Mouse (Mus musculus): ENCODE results near the gene Zbtb14. TPM values are rescaled to one million over a fixed set of nuclear protein-coding genes. Genes with fewer than 3 reads are reported as not detected.

Zbtb14 gene
- 12.7 and 13.9 TPM in 2 replicates for polyA plus RNA-seq (2015; fragmentation: Nextera tagmentation; extraction: Ambion mirVana)

GRCm38 (mm10) chr17:69382511-69383100 lies at the start of gene Zbtb14:
Gene Zbtb14, plus strand, starts transcription at chr17:69383050.
- peak within 1 kb of the TSS; percentile 92 for H3K4me2 ChIP-seq (ENCODE audit: low read depth, low read length)
- H3K4me1 ChIP-seq (ENCODE audit: control insufficient read depth, insufficient read depth, low read length): peaks cover 14% of the 10 kb centered on the region
- no peaks in the 10 kb centered on the region for H3K27me3 ChIP-seq (ENCODE audit: control insufficient read depth, insufficient read depth, low read length)
- ATAC-seq (replicated peaks; ENCODE audit: extremely low read depth, insufficient read depth, low FRiP score): peak; percentile 91
- H3K27ac ChIP-seq (ENCODE audit: low read length): peak within 1 kb of the TSS; percentile 99
- H3K4me3 ChIP-seq (ENCODE audit: low read length): peak within 1 kb of the TSS; percentile 72
- WGBS: under 1% methylated on average over 55 of the region's 72 CpGs
- H3K36me3 ChIP-seq (ENCODE audit: control insufficient read depth, insufficient read depth): peaks cover 12% of the 10 kb centered on the region
- H3K9ac ChIP-seq (ENCODE audit: low read length): peak within 1 kb of the TSS; percentile 91
- no peaks in the 10 kb centered on the region for H3K9me3 ChIP-seq (replicated peaks; ENCODE audit: control insufficient read depth, low read length)

GRCm38 (mm10) chr17:69346056-69346455 lies 36.8 kb upstream of the Zbtb14 start:
- Histone ChIP-seq H3K27me3 (ENCODE audit: control insufficient read depth, insufficient read depth, low read length) (no peaks in the 10 kb centered on the region), H3K36me3 (ENCODE audit: control insufficient read depth, insufficient read depth) (no peaks in the 10 kb centered on the region), H3K4me1 (ENCODE audit: control insufficient read depth, insufficient read depth, low read length) (no peaks in the 10 kb centered on the region), H3K27ac (ENCODE audit: low read length) (no peak overlapping the region), H3K9ac (ENCODE audit: low read length) (no peak overlapping the region), H3K4me2 (ENCODE audit: low read depth, low read length) (no peak overlapping the region), H3K4me3 (ENCODE audit: low read length) (no peak overlapping the region), H3K9me3 (replicated peaks; ENCODE audit: control insufficient read depth, low read length) (no peaks in the 10 kb centered on the region)
- ATAC-seq (replicated peaks; ENCODE audit: extremely low read depth, insufficient read depth, low FRiP score): no peak
- 77% methylated on average over 7 of the region's 7 CpGs for WGBS

- Histone ChIP-seq H3K9me3 (replicated peaks; ENCODE audit: control insufficient read depth, low read length) (no peaks in the 10 kb centered on the region), H3K4me3 (ENCODE audit: low read length) (no peak overlapping the region), H3K9ac (ENCODE audit: low read length) (no peak overlapping the region), H3K36me3 (ENCODE audit: control insufficient read depth, insufficient read depth) (no peaks in the 10 kb centered on the region), H3K27ac (ENCODE audit: low read length) (no peak overlapping the region), H3K27me3 (ENCODE audit: control insufficient read depth, insufficient read depth, low read length) (no peaks in the 10 kb centered on the region), H3K4me1 (ENCODE audit: control insufficient read depth, insufficient read depth, low read length) (no peaks in the 10 kb centered on the region), H3K4me2 (ENCODE audit: low read depth, low read length) (no peak overlapping the region)
- ATAC-seq (replicated peaks; ENCODE audit: extremely low read depth, insufficient read depth, low FRiP score): no peak
- 23% methylated on average over 8 of the region's 8 CpGs for WGBS
These were observed 33.8 kb upstream of the Zbtb14 start for GRCm38 (mm10) chr17:69349014-69349531.

- Histone ChIP-seq H3K4me3 (ENCODE audit: low read length) (no peak overlapping the region), H3K36me3 (ENCODE audit: control insufficient read depth, insufficient read depth) (no peaks in the 10 kb centered on the region), H3K9me3 (replicated peaks; ENCODE audit: control insufficient read depth, low read length) (peaks cover 4% of the 10 kb centered on the region), H3K4me2 (ENCODE audit: low read depth, low read length) (no peak overlapping the region), H3K27me3 (ENCODE audit: control insufficient read depth, insufficient read depth, low read length) (no peaks in the 10 kb centered on the region), H3K27ac (ENCODE audit: low read length) (no peak overlapping the region), H3K9ac (ENCODE audit: low read length) (no peak overlapping the region), H3K4me1 (ENCODE audit: control insufficient read depth, insufficient read depth, low read length) (no peaks in the 10 kb centered on the region)
- 91% methylated on average over 3 of the region's 3 CpGs for WGBS
- ATAC-seq (replicated peaks; ENCODE audit: extremely low read depth, insufficient read depth, low FRiP score): no peak
These were observed 17.8 kb upstream of the Zbtb14 start for GRCm38 (mm10) chr17:69365049-69365448.

- no peak overlapping the region for H3K4me2 ChIP-seq (ENCODE audit: low read depth, low read length)
- no peak for ATAC-seq (replicated peaks; ENCODE audit: extremely low read depth, insufficient read depth, low FRiP score)
- no peaks in the 10 kb centered on the region for H3K27me3 ChIP-seq (ENCODE audit: control insufficient read depth, insufficient read depth, low read length)
- peaks cover 14% of the 10 kb centered on the region for H3K4me1 ChIP-seq (ENCODE audit: control insufficient read depth, insufficient read depth, low read length)
- H3K36me3 ChIP-seq (ENCODE audit: control insufficient read depth, insufficient read depth): no peaks in the 10 kb centered on the region
- no peak overlapping the region for H3K4me3 ChIP-seq (ENCODE audit: low read length)
- WGBS: 87% methylated on average over 8 of the region's 8 CpGs
- no peak overlapping the region for H3K9ac ChIP-seq (ENCODE audit: low read length)
- H3K27ac ChIP-seq (ENCODE audit: low read length): no peak overlapping the region
- H3K9me3 ChIP-seq (replicated peaks; ENCODE audit: control insufficient read depth, low read length): no peaks in the 10 kb centered on the region
These were observed 2.0 kb upstream of the Zbtb14 start for GRCm38 (mm10) chr17:69380838-69381237.

GRCm38 (mm10) chr17:69383201-69383940 lies 521 bp downstream of the Zbtb14 start:
- peak; percentile 65 for ATAC-seq (replicated peaks; ENCODE audit: extremely low read depth, insufficient read depth, low FRiP score)
- Histone ChIP-seq H3K4me2 (ENCODE audit: low read depth, low read length) (peak overlapping the region; percentile 92), H3K36me3 (ENCODE audit: control insufficient read depth, insufficient read depth) (peaks cover 17% of the 10 kb centered on the region), H3K9ac (ENCODE audit: low read length) (peak overlapping the region; percentile 91), H3K9me3 (replicated peaks; ENCODE audit: control insufficient read depth, low read length) (no peaks in the 10 kb centered on the region), H3K27me3 (ENCODE audit: control insufficient read depth, insufficient read depth, low read length) (no peaks in the 10 kb centered on the region), H3K4me1 (ENCODE audit: control insufficient read depth, insufficient read depth, low read length) (peaks cover 14% of the 10 kb centered on the region), H3K4me3 (ENCODE audit: low read length) (peak overlapping the region; percentile 72), H3K27ac (ENCODE audit: low read length) (peak overlapping the region; percentile 99)
- 0% methylated on average over 105 of the region's 128 CpGs for WGBS

- Histone ChIP-seq H3K27me3 (ENCODE audit: control insufficient read depth, insufficient read depth, low read length) (no peaks in the 10 kb centered on the region), H3K9me3 (replicated peaks; ENCODE audit: control insufficient read depth, low read length) (no peaks in the 10 kb centered on the region), H3K27ac (ENCODE audit: low read length) (peak overlapping the region; percentile 99), H3K36me3 (ENCODE audit: control insufficient read depth, insufficient read depth) (peaks cover 17% of the 10 kb centered on the region), H3K4me3 (ENCODE audit: low read length) (peak overlapping the region; percentile 72), H3K9ac (ENCODE audit: low read length) (peak overlapping the region; percentile 91), H3K4me2 (ENCODE audit: low read depth, low read length) (peak overlapping the region; percentile 92), H3K4me1 (ENCODE audit: control insufficient read depth, insufficient read depth, low read length) (peaks cover 14% of the 10 kb centered on the region)
- WGBS: under 1% methylated on average over 37 of the region's 37 CpGs
- ATAC-seq (replicated peaks; ENCODE audit: extremely low read depth, insufficient read depth, low FRiP score): no peak
These were observed 1.3 kb downstream of the Zbtb14 start for GRCm38 (mm10) chr17:69383941-69384665.

- no peaks in the 10 kb centered on the region for H3K27me3 ChIP-seq (ENCODE audit: control insufficient read depth, insufficient read depth, low read length)
- no peak overlapping the region for H3K27ac ChIP-seq (ENCODE audit: low read length)
- ATAC-seq (replicated peaks; ENCODE audit: extremely low read depth, insufficient read depth, low FRiP score): peak; percentile 71
- no peaks in the 10 kb centered on the region for H3K4me1 ChIP-seq (ENCODE audit: control insufficient read depth, insufficient read depth, low read length)
- no peaks in the 10 kb centered on the region for H3K36me3 ChIP-seq (ENCODE audit: control insufficient read depth, insufficient read depth)
- no peaks in the 10 kb centered on the region for H3K9me3 ChIP-seq (replicated peaks; ENCODE audit: control insufficient read depth, low read length)
- 0 out of 2 replicates have a peak overlapping the region, but pooled peaks have one; percentile 49 for H3K9ac ChIP-seq (ENCODE audit: low read length)
- peak overlapping the region; percentile 60 for H3K4me2 ChIP-seq (ENCODE audit: low read depth, low read length)
- peak overlapping the region; percentile 46 for H3K4me3 ChIP-seq (ENCODE audit: low read length)
- WGBS: 21% methylated on average over 14 of the region's 16 CpGs
These were observed 13.5 kb downstream of the Zbtb14 start for GRCm38 (mm10) chr17:69396147-69397033.
